Mouse (Mus musculus) testis, adult 2 months (tissue): ENCODE data around the gene Zdhhc12.

Source experiments
- CTCF ChIP-seq: fragments of 200-500 bp; IDR thresholded peaks from 2 replicates; pipeline ENCODE4 v1.5.1; 2012; ENCODE audit warnings: low read depth, mild to moderate bottlenecking, inconsistent platforms, low read length, moderate library complexity; ENCODE audit not compliant: control insufficient read depth, insufficient read depth, insufficient replicate concordance
- POLR2A ChIP-seq: fragments of 200-500 bp; IDR thresholded peaks from 2 replicates; pipeline ENCODE4 v1.6.1; 2012; ENCODE audit warnings: low read depth, mild to moderate bottlenecking, inconsistent platforms, low read length, moderate library complexity; ENCODE audit not compliant: control insufficient read depth

DNA sequence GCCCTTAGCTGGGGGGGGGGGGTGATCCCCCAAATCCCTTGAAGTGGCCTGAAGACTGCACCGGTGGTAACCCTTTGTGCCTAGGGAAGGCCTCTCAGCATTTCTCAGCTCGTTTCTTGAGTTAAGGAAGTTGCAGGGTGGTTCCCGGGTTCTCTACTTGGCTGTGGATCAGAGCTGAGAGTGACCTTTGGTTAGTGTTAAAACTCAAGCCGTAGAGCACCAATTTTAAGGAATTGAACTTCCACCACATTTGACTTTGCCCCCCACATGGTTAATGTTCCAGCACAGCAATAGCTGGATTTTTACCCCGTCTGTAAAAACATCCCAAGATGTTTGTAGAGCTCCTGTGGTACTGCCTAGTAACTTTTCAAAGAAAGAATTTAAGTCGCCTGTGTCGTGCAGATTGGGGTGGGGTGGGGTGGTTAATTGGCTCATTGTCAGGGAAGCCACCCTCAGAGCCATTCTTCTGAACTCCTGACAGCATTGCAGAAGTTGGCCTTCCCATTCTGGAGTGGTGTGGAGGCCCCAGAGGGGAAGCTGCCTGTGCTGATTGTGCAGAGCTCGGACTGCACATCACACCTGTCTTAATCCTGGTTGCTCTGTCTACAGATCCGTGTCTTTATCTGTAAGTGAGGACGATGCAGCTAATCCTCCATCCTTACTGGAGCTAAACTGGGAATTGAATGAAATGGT, 41.6 kb upstream of the Zdhhc12 start:
- no peak for TF ChIP-seq CTCF
- TF ChIP-seq POLR2A = no peak
